Mouse (Mus musculus): ENCODE measurements around the gene Fancg.
A peak's percentile ranks its signal among the peaks of the same experiment; 100 is the strongest.
"Not testable (repeated sequence)": the region's sequence is repeated elsewhere in the genome, so short reads cannot be mapped to it uniquely, and the experiment has no call there.

The Fancg gene

DNA sequence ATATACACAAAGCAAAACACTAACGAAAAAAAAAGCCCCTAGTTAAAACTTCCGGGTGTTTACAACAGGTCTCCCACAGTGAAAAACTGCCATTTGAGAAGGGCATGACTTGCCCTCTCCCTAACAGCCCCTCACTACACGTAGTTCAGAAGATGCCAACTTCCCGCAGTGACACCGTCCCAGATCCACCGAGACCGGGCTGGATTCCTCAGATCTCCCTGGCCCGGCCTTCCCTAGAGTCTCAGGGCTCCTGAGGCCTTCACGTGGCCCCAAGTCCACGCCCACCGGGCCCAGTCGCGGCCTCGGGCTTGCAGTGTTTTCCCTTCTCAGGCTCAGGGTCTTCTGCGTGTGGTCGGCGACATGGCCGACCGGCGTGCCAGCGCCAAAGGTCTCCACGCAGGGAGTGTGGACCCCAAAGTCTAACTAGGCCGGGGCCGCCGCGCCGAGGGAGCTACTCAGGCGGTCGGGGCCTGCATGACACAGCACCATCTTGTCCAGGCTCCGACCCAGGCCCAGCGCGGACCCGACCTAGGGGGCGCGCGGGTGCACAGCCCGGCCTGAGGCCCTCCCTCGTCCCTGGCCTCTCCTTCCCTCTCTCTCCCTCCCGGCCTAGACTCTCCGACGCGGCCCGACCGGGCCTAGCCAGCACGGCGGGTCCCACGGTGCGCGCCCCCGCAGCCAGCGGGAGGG lies 10.7 kb downstream of the Fancg start:
- peak; percentile 65 for DNase-seq (ENCODE audit: low read depth, low spot score)

DNA sequence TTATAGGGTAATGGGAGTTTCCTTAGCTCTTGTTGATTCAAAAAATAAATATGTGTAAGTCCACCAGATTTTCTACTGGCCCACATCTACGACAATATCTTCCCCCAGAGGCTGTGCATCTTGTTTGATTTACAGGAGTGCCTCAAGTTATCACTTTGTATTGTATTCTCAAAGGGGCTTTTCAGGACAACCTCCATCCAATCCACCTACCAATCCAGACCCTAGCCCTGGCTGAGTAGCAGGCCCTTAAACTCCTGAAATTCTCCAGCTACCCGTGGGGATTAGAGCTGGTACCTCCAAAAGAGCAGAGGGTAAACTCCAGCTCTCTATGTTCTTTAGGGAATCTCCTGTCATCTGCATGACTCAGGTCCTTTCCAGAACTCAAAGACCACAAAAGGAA lies 12.3 kb downstream of the Fancg start:
- DNase-seq (ENCODE audit: low read depth, low spot score) = no peak

DNA sequence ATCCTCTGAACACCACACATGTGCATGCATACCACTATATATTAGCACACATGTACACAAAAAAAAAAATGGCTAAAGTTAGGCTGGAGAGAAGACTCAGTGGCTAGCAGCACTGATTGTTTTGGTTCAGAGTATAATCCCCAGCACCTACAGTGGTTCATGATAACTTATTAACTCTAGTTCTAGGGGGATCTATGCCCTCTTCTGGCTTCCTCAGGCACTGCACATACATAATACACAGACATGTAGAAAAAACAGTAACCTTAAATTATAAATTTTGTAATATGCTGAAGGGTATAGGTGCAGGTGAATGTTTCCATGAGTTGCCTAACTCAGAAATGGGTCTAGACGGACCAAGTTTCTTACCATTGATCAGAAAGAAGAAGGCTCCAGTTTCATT lies 22.0 kb downstream of the Fancg start:
- no peak for DNase-seq (ENCODE audit: low read depth, low spot score)

DNA sequence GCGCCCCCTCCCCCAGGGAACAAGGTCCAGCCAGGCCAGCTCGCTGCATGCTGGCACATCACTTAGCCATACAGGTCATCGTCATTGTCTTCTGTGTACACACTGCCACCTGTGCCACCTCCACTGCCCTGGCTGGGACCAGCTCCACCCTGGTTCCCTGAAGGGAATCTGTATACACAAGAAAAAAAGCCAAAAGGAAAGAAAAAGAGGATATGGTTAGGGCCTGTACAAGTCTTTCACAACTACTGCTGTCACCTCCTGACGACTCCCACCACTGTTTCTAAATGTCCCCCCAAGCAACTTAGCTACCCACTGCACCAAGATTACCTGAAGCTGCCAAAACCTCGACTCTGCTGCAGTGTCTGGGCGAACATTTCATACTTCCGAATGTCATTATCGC lies 29.8 kb downstream of the Fancg start:
- not testable (repeated sequence) for DNase-seq (ENCODE audit: low read depth, low spot score)

DNA sequence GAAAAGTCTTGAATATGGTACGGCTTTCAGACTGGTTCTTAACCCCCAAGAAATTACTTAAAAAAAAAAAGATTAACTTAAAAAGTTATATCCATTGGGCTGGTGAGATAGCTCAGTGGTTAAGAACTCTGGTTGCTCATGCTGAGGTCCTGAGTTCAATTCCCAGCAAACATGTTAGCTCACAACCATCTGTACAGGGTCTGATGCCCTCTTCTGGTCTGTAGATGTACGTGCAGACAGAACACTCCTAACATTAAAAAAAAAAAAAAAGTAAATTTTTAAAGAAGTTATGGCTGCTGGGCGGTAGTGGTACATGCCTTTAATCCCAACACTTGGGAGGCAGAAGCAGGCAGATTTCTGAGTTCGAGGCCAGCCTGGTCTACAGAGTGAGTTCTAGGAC lies 32.2 kb downstream of the Fancg start:
- DNase-seq (ENCODE audit: low read depth, low spot score) = no peak

DNA sequence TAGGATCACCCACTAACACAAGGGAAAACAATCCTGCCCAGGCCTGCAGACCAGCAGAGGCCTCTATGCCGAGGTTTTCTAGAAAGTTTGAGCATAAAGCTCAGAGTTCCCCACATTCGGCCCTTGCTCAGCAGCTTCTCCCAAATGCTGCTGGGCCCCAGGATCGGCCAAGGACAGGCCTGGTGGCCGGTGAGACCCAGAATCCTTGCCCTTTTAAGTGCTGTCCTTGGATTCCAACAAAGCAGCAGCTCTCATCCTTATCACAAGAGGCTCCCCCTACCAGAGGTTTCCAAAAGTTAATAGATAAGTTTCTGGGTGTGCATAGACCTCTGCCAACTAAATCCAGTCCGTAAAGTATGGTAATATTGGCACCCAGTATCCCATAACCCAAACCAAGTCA lies 36.4 kb downstream of the Fancg start:
- DNase-seq (ENCODE audit: low read depth, low spot score) = no peak

DNA sequence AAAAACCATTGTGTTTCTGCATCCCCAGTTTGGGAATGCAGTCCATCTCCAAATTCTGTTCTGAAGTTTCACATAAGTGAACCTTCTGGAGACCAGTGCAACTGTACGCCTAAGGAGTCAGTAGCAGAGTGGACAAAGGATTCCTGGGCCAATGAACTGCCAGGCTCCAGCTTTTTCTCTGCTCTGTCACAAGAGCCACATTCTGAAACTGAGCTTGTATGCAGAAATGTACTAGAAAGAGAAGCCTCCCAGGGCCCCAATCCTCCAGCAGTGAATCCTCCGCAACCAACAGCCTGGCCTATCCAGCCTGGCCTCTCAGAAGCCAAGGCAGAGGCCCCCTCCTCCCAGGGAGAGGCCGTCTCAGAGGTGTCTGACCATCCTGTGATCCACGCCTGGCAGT lies 37.4 kb downstream of the Fancg start:
- no peak for DNase-seq (ENCODE audit: low read depth, low spot score)

DNA sequence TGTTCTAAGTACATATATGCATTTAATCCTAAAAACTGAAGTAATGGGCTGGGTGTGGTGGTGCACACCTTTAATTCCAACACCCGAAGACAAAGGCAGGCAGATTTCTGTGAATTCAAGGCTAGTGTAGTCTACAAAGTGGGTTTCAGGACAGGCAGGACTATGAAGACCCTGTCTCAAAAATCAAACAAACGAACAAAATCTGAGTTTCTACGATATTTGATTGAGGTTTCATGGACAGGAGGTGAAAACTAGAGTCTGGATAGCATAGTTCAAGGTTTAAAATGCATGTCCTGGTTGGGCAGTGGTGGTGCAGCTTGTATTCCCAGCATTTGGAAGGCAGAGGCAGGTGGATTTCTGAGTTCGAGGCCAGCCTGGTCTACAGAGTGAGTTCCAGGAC lies 41.0 kb downstream of the Fancg start, which contains the start of gene 1700022I11Rik:
Gene 1700022I11Rik, plus strand, starts transcription at position 301 of the 400 bp plus-strand sequence.
- no peak for DNase-seq (ENCODE audit: low read depth, low spot score)

DNA sequence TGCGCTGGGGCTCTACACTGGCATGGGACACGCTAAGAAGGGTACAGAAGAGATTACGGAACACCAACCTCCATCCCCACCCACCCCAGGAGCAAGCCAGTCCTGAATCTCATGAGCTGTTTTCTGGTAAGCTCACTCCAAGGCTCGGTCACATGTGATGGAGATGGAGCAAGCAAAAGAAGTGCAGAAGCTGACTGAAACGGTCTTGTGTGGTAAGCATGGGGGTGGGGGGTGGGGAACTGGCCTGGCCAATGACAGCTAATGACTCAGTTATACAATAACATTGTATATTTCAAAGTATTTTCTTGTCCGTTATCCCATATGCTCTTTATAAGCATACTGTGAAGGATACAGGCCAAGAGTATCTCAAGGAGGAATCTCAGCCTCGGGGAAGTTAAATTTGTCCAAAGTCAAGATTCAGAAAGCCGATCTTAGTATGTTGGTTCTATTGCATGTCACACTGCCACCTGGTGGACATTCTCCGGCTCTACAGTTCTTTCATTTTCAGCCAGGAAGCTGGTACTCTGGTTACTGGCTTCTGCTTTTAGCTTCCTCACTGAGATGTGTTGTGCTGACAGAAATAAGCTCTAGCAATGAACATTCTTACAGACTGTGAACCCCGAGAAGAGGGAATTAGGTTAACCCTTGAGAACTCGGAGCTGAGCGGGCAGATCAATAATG lies 45.1 kb downstream of the Fancg start:
- DNase-seq (ENCODE audit: low read depth, low spot score) = peak; percentile 53

DNA sequence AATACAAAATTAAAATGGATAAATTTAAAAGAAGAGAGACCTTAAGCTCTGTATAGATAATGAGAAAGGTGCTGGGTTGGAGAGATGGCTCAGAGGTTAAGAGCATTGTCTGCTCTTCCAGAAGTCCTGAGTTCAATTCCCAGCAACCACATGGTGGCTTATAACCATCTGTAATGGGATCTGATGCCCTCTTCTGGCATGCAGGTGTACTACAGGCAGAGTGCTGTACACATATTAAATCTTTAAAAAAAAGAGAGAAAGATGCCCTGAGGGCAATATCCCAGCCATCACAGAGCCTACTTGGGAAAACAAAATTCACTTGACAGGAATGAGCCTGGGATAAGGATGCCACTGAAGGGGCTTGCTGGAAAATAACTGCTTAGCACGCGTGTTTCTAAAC lies 46.8 kb downstream of the Fancg start:
- DNase-seq (ENCODE audit: low read depth, low spot score) = no peak

DNA sequence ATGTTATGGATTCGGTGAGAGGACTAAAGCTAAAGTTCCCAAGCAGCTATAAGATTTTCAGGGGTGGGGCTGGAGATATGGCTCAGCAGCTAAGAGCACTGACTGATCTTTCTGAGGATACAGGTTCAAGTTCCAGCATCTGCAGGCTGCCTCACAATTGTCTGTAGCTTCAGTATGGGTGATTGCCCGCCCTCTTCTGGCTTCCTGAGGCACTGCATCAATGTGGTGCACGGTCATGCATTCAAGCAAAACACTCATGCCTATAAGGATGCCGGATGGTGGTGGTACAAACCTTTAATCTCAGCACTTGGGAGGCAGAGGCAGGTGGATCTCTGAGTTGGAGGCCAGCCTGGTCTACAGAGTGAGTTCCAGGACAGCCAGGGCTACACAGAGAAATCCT lies 48.7 kb downstream of the Fancg start:
- DNase-seq (ENCODE audit: low read depth, low spot score) = no peak

DNA sequence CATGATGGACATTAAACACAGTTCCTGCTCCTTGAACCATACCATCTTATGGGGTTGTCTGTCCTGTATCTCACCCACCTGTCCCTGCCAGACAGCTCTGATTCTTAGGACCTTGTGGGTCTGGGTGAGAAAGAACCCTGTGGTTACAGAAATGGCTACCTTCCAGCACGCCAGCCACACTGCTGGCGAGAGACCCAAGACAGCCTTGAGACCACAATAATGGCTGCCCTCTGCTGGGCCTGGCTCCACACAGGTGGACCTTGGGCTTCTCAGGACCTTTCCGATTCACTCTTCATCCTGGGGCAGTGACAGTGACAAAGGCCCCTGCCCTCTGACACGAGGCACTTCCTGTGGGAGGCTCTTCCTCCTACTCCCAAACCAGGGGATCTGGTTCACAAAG lies 50.9 kb downstream of the Fancg start:
- no peak for DNase-seq (ENCODE audit: low read depth, low spot score)

DNA sequence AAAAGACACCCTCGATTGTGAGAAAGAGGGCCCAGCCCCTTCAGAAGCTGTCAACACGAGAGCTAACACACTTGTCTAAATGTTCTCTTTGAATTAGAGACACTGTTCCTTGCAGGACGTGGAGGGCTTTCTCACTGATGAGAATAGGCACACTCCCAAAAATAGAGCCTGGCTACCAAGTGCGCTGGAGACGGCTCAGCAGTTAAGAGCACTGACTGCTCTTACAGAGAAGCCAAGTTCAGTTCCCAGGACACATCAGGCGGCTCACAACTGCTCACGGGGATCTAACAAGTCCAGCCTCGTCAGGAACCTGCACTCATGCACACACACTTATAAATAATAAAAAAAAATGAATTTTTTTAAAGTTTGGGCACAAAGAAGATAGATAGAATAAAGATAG lies 51.4 kb downstream of the Fancg start:
- no peak for DNase-seq (ENCODE audit: low read depth, low spot score)

DNA sequence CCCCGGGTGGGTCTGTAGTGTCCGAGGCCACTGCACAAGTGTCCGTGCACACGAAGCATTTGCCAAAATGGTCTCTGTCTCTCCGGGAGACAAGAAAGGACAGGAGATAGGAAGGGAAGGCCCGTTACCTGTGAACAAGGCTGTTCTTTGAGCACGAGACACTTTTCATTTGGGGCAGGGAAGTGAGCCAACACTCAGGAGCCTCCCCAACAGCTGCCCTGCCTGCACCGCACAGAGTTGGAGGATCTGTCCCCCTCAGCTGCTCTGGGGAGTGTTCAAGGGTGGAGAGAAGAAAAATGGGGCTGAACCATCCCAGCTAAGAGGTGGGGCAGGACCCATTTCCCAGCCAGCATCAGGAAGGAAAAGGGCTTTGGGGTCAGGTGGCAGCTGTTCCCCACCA lies 52.3 kb downstream of the Fancg start:
- DNase-seq (ENCODE audit: low read depth, low spot score) = no peak

DNA sequence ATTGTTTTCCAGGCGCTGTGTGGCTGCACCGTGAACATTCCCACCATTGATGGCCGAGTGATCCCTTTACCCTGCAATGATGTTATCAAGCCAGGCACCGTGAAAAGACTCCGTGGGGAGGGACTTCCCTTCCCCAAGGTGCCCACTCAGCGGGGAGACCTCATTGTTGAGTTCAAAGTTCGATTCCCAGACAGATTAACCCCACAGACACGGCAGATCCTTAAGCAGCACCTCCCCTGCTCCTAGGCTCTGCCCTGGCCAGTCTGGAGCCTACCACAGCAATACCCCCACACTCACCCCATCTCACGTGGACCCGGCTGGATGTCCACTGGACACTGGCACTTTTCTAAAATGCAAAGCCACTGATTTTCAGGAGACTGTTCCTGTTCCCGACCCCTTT lies 53.0 kb downstream of the Fancg start:
- DNase-seq (ENCODE audit: low read depth, low spot score) = no peak

DNA sequence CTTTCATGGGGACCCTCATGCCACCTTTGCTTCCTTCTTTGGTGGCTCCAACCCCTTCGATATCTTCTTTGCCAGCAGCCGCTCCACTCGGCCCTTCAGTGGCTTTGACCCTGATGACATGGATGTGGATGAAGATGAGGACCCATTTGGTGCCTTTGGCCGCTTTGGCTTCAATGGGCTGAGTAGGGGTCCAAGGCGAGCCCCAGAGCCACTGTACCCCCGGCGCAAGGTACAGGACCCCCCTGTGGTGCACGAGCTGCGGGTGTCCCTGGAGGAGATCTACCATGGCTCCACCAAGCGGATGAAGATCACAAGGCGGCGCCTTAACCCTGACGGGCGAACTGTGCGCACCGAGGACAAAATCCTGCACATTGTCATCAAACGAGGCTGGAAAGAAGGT lies 53.7 kb downstream of the Fancg start:
- no peak for DNase-seq (ENCODE audit: low read depth, low spot score)

DNA sequence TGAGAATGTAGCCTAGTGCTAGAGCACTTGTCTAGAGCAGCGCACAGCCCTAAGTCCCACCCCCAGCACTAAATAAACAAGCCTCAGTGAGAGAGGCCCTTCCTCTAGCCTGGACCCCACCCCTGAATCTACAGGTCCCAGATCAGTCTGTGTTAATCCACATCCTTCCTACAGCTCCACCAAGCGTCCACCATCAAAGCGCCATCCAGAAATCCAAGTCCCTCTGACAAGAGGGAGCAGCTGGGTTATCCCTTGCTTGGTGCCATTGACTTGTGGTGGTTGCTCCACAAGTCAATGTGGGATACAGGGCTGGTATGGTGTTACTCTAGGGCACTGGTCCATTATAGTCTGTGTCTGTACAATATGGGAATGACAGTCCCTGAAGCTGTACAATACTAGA lies 55.1 kb downstream of the Fancg start:
- no peak for DNase-seq (ENCODE audit: low read depth, low spot score)

DNA sequence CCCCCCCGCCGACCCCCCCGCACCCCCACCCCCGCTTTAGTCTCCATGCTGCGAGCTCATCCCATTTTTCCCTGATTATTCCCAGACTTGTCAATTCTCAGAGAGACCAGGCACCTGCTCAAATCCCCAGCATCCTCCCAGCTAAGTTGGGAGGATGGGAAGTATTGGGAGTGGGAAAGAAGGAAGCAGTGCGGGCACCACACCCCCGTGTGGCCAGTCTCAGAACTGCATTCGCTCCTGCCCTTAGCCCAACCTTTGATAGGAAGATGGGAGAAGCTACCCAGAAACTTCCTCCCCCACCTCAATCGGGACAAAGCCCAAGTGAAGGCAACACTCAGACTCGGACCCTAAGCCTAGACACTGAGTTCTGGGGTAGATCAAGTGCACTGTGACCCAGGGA lies 56.0 kb downstream of the Fancg start:
- DNase-seq (ENCODE audit: low read depth, low spot score) = no peak

DNA sequence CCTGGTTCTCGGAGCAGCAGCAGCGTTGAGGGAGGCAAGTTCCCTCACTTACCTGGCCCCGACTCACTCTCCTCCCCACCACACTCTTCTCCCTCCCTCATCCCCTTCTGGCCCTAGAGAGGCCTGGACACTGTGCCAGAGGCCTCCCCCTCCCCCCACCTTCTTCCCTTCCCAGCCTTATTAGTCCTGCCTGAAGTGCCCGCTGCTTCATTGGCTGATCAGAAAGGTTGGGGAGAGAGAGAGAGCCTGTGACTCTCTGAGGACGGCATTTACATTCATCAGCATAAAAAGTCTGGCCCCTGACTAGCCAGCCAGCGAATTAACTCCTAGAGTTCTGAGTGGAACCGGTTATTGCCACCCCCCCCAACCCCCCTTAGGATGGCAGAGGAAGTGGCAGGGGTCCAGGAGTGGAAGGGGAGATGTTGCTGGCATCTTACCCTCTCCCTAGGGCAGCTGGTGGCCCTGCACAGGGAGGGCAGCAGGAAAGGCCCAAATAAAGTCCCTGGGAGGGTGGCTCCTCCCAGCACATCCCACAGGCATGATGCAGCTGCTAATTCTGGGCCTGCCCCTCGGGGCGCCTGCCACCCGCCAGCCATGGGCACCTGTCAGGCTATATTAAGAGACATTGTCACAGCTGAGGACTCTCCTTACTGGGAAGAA lies 56.7 kb downstream of the Fancg start:
- DNase-seq (ENCODE audit: low read depth, low spot score) = no peak

DNA sequence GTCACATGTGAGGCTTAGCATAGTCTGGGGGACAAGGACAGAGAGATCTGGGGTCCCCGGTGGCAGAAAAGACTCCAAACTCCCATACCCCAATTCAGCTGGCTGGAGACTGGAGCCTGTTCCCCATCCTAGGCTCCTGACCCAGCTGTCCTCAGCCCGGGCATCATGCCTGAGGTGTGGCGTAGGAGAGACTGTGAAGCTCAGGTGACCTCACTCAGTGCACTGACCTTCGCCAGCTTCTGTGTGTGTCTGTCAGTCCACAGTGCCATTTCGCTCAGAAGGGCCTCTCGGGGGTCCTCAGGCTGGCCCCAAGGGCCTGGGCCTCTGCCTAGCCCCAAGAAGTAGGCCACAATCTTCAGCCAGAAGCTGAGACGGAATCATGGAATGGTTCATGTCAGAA lies 57.7 kb downstream of the Fancg start:
- no peak for DNase-seq (ENCODE audit: low read depth, low spot score)
